Mouse (Mus musculus): ENCODE data around the gene Igsf11. TPM values are rescaled to one million over a fixed set of nuclear protein-coding genes. Genes with fewer than 3 reads are reported as not detected.

The Igsf11 gene
- total RNA-seq (2022) = 10 to 100 TPM in 2 of 4 experiments, 1 to 10 TPM in 2; 3.4 to 21.5 (median 13.5) TPM

DNA sequence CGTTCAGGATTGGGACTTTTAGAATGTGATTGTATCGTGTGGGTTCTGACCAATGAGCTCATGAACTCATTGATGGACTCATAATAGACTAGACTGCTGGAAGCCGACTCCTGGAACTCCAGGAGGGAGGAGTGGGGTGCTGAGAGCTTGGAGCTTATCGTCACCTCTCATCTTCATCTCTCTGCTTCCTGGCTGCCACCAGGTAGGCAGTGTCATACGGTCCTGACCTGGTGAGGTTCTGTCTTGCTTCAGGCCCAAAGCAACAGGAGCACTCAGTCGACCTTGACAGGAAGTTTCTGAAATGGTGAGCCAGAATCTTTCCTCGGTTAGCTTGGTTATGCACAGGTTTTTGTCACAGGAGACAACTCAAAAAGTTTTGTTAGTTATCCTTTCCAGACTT, at the start of gene Igsf11:
Gene Igsf11, plus strand, starts transcription at position 301 of the 400 bp plus-strand sequence.
- DNase-seq = no peak

- DNase-seq = no peak
Measured at GRCm38 (mm10) chr16:38858120-38858749, 34.2 kb upstream of the Igsf11 start.

GRCm38 (mm10) chr16:38860548-38860947, 31.9 kb upstream of the Igsf11 start:
- no peak for DNase-seq

- DNase-seq = no peak
Measured at GRCm38 (mm10) chr16:38864358-38864757, 28.1 kb upstream of the Igsf11 start.

- no peak for DNase-seq
Measured at GRCm38 (mm10) chr16:38873231-38873630, 19.2 kb upstream of the Igsf11 start.

DNA sequence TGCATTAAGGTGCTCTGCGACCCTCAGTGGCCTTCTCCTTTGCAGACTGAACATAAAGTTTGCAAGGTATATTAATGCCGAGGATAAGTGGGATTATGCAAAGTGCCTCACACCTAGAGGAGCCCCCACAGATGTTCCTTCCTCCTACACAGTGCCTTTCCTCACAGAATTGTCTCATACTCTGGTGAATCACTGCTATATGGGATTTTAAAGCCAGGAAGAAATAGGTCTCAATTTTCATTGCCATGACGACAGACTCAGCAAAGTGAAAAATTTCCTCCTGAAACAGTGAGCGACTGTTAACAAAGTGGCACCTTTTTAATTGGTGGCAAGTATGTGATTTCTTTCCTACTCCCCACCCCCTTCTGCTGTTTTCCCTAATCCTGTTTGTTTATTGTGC, 18.0 kb upstream of the Igsf11 start:
- no peak for DNase-seq

GRCm38 (mm10) chr16:38898816-38899425, 6.5 kb downstream of the Igsf11 start:
- no peak for DNase-seq

GRCm38 (mm10) chr16:38900024-38900423, 7.6 kb downstream of the Igsf11 start:
- no peak for DNase-seq

DNA sequence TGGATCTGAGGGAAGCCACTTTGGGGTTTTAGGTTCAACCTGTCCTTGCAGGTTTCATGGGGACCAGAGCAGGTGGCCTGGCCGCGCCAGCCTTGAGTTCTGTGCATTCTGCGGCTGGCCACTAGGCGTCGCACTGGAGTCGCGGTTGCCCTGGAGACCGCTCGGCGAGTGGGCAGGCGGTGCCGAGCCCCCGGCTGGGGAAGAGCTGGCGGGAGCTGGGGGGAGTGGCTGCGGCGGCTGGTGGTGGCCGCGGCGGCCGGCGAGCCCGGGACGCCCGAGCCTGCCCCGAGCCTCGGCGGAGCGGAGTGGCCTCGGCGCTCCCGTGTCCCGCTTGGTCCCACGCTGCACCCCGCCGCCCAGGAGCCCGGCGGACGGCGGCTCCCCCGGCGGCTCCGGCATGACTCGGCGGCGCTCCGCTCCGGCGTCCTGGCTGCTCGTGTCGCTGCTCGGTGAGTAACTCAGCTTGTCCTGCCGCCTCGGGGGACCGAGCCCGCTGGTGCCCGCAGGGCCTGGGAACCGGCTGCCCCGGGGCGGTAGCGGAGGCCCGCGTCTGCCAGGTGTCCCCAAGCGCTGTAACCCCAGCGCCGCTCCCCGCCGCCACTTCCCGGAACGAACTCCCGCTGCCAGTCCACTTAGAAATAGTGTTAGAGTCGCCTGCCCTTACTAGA, 9.8 kb downstream of the Igsf11 start:
- DNase-seq = peak; percentile 78

DNA sequence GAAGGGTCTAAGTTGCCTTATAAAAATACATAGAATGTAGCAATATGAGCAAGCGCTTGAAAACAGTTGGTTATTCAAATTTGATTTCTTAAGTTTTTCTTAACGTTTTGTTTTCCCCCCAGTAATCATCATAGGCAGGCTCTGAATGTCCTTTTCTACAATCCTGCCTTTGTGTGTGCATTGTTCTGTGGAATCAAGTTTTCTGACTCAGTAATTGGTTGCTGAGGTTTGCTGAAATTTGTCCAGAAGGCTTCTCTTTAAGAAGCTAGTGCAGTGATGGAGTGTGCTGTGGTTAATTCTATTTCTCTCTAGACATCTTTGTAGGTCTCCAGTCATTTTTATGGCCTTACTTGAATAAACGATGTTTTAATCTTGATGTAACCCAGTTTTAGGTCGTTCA, 10.5 kb downstream of the Igsf11 start:
- no peak for DNase-seq

DNA sequence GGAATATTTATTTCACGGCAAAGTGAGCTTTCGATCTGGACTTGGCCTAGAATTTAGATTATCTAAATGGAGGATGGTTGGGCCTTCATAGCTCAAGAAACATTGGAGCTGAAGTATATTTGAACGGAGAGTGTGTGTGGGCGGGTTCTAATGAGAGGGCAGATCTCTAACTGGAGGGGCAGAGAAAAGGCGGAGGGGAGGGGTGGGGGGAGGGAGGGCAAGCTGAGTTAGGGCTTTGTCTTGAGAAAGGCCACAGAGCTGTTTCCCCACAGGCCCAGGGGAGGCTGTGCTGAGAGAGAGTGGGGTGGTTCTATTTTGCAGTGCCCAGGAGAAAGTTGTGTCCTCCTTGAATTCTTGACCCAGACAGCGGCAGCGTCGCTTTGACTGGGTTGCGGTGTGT, 11.7 kb downstream of the Igsf11 start:
- DNase-seq = no peak

DNA sequence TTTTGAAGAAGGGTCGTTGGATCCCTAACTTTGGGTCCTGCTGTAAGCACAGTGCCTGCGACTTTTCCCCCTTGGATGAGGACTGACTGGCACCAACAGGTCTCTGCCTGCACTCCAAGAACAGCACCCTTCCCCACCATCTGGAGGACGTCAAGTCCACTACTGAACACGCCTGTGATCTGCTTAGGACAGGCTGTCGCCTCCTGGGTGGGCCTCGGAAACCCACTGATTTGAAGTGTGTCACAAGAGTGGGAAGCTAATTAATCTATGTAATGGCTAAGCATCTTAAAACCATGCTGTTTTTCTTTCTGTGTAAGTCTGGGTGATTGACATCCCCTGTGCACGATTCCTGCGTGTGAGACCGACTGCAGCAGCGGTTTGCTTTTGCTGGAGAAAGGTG, 13.4 kb downstream of the Igsf11 start:
- DNase-seq = no peak

- DNase-seq = no peak
Measured at GRCm38 (mm10) chr16:38908304-38908703, 15.8 kb downstream of the Igsf11 start.

DNA sequence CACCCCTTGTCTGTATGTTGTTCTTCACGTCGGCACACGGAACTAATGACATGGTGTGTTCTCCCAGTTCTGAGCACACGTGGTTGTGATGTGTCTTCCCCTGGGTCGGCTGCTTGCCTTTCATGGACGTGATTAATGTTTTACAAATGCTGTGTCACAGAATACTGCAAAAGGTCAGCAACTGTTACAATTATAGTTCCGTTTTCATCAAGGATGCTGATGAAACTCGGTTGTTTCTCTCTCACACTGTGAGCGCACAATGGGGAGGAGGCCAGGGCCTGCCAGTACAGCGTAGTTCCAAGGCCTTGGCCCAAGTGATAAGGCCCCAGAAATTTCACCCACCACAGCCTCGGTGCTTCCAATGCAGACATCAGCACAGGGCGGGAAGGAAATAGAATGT, 17.0 kb downstream of the Igsf11 start:
- peak; percentile 45 for DNase-seq

DNA sequence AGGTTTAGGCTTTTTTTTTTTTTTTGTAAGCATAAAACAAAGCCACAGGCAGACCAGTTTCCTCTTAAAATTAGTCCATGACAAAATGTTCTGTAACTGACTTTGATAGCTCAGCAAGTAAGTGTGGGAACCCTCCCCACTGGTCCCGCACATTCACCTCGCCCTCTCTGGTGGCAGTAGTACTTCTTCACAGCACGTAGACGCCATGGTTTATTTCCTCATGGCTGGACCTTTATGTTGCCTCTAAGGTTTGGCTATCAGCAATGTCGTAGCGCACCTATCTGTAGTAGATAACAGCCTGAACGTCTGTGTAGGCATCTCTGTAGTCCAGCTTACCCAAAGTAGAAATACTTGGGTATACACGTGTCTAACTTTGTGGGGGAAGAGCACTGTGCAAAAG, 17.6 kb downstream of the Igsf11 start:
- DNase-seq = no peak

DNA sequence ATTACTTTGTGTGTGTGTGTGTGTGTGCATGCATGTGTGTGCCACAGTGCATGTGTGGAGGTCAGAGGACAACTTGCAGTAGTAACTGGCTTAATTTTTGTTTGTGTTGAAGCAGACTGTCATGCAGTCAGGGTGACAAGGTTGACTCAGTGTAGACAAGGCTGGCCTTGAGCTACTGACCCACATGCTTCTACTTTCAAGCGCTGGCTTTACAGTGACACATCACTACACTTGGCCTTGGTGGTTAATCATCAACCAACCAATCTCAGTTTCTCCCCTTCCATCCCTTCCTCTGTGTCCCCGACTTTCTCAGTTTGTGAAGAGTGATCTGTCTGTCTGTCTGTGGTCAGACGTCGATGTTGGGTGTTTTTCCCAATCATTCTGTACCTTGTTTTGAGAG, 23.0 kb downstream of the Igsf11 start:
- DNase-seq = peak; percentile 78

- DNase-seq = no peak
Measured at GRCm38 (mm10) chr16:38916053-38916786, 23.7 kb downstream of the Igsf11 start.

DNA sequence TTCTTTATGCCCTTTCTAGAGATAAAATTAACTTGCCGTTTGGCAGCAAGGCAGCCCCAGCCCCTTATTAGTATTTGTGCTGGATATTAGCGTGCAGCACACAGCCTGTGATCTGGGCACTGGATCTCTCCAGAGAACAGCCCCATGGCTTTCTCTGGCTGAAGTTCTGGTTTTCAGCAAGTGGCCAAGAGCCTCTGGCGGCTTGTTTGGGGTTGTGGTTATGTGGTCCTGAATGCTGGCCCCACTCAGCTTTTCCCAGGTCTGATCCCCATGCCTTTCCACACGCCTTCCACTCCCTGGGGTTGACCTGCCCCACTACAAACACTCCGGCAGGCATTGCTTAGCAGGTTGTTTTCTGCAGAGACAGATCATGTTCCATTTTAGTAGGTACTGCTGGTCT, 24.4 kb downstream of the Igsf11 start:
- DNase-seq = no peak

DNA sequence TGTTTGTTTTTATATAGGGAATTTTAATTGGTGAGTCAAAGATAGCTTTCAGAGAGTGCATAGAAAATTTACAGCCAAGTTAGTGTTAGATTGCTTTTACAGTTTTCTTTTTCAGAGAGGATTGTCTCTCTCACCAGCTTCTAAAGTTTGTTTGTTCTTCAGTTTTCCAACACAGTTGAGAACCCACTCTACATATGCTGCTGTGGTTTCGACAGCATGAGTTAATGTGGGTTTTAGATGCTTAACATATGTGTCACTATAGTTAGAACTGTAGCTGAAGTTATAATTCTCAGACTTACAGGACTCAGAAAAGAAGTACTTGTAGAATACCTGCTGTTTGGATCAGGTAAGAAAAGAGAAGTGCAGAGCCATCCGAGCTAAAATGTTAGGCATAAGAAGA, 25.6 kb downstream of the Igsf11 start:
- DNase-seq = no peak

DNA sequence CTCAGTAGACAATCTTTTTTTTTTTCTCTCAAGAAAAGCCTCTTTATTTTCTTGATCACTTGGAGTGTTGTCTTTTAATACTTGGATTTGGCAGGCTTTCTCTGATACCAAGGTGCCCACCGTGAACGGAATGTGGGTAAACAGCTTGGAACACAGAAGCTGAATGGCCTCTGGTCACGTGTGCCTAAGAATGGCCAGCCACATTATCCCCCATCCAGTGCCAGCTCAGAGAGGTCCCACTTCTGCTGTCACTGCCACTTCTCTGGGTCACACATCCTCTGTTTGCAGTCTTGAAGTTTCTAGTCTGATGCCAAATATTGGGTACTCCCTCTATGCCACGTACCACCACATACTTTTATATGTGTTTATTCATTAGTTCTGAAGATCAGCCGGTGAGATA, 28.0 kb downstream of the Igsf11 start:
- no peak for DNase-seq

DNA sequence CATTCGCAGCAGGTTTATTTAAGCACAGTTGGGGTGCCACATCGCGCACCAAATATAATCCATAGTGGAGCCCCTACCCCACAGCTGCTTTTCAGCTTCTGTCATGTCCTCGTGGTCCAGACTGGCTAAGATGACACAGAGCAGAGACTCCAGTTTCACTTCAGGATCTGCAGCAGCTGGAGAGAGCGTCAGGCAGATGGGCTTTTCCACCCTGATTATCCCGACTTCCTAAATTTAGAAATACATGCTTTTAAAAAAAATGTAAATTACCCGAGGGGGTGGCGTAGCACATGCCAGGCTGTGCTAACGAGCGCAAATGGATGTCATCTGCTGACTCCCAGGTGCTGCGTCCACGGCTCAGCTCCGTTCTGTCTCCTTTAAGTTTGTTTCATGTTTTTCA, 32.5 kb downstream of the Igsf11 start:
- DNase-seq = no peak

GRCm38 (mm10) chr16:38928760-38929159, 36.3 kb downstream of the Igsf11 start:
- no peak for DNase-seq

- DNase-seq = peak; percentile 11
Measured at GRCm38 (mm10) chr16:38931519-38931918, 39.0 kb downstream of the Igsf11 start.

Data from adrenal gland, adult 8-10 months (tissue).